Mouse (Mus musculus) heart, embryonic 10.5 days (tissue): Measurements from ENCODE around the gene Hdc. TPM values are rescaled to one million over a fixed set of nuclear protein-coding genes. Genes with fewer than 3 reads are reported as not detected.
A peak's percentile ranks its signal among the peaks of the same experiment; 100 is the strongest.
"Not testable (repeated sequence)": the region's sequence is repeated elsewhere in the genome, so short reads cannot be mapped to it uniquely, and the experiment has no call there.

Source experiments
- DNase-seq: peaks from one replicate; pipeline ENCODE4 v3.0.0-alpha.2; 2017; ENCODE audit warnings: low spot score
- H3K27ac ChIP-seq: fragments of 300-500 bp; sonication (generic); 2 replicates; pipeline ENCODE4 v1.5.1; 2016; ENCODE audit warnings: mild to moderate bottlenecking
- H3K27me3 ChIP-seq: fragments of 300-500 bp; sonication (generic); 2 replicates; pipeline ENCODE4 v1.6.1; 2016; ENCODE audit warnings: mild to moderate bottlenecking; ENCODE audit not compliant: poor library complexity, insufficient read depth, severe bottlenecking
- H3K36me3 ChIP-seq: fragments of 300-500 bp; sonication (generic); 2 replicates; pipeline ENCODE4 v1.6.1; 2016; ENCODE audit warnings: mild to moderate bottlenecking, moderate library complexity
- H3K4me1 ChIP-seq: fragments of 300-500 bp; sonication (generic); 2 replicates; pipeline ENCODE4 v1.6.1; 2016; ENCODE audit warnings: mild to moderate bottlenecking
- H3K4me3 ChIP-seq: fragments of 300-500 bp; sonication (generic); 2 replicates; pipeline ENCODE4 v1.5.1; 2016; ENCODE audit warnings: mild to moderate bottlenecking, moderate library complexity
- H3K9me3 ChIP-seq: fragments of 300-500 bp; sonication (generic); 2 replicates; pipeline ENCODE4 v1.6.1; 2016; ENCODE audit warnings: mild to moderate bottlenecking, moderate library complexity
- WGBS: fragments of 180-500 bp; shearing (Covaris S2); methylation state at CpG from one replicate; pipeline ENCODE4 v1.1.7; 2016; 5-methylcytosine and 5-hydroxymethylcytosine counted together
- polyA plus RNA-seq: library from polyadenylated mRNA; unstranded; fragments of >200 nt; fragmentation: Nextera tagmentation; extraction: Ambion mirVana; gene quantifications from 2 replicates; pipeline ENCODE4 v1.2.1, GENCODE M21; 2016

The Hdc gene
- polyA plus RNA-seq, 1 experiment from 2014 or later: 3.5 TPM

GRCm38 (mm10) chr2:126622455-126622854 lies 3.4 kb upstream of the Hdc start:
- Histone ChIP-seq H3K36me3 (peaks cover 7% of the 10 kb centered on the region; the same call in 1 of the 2 replicates), H3K4me3 (no peak overlapping the region), H3K27me3 (no peaks in the 10 kb centered on the region), H3K9me3 (no peaks in the 10 kb centered on the region), H3K27ac (no peak overlapping the region), H3K4me1 (peaks cover 18% of the 10 kb centered on the region)
- DNase-seq: peak; percentile 35
- 72% methylated on average over 2 of the region's 2 CpGs for WGBS

GRCm38 (mm10) chr2:126618470-126619179 lies 474 bp downstream of the Hdc start:
- Histone ChIP-seq H3K9me3 (no peaks in the 10 kb centered on the region), H3K4me3 (peak overlapping the region; percentile 31; the same call in 1 of the 2 replicates), H3K27me3 (no peaks in the 10 kb centered on the region), H3K36me3 (no peaks in the 10 kb centered on the region), H3K4me1 (peaks cover 21% of the 10 kb centered on the region), H3K27ac (peak overlapping the region; percentile 71)
- WGBS: 13% methylated on average over 8 of the region's 8 CpGs
- DNase-seq: peak; percentile 78

DNA sequence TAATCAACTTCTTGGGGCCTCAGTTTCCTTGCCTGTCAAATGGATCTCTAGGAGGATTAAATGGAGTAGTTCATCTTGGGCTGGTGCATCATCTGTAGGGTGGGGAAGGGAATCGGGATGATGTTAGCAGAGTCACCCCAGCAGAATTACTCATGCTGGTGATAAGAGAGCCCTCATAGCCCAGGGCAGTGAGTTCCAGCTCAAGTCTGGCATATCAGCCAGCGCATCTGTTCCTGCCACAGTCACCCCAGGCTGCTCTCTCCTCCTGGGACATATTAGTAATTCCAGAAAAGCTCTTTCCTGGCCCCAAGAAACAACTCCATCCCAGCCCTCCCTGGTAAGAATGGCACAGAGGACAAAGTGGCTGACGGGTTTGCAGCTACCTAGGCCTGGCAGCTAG lies 3.7 kb downstream of the Hdc start:
- no peak overlapping the region for H3K27ac ChIP-seq
- peaks cover 21% of the 10 kb centered on the region for H3K4me1 ChIP-seq
- no peaks in the 10 kb centered on the region for H3K36me3 ChIP-seq
- H3K9me3 ChIP-seq: no peaks in the 10 kb centered on the region
- 81% methylated on average over 3 of the region's 3 CpGs for WGBS
- H3K4me3 ChIP-seq: no peak overlapping the region
- no peaks in the 10 kb centered on the region for H3K27me3 ChIP-seq
- no peak for DNase-seq

DNA sequence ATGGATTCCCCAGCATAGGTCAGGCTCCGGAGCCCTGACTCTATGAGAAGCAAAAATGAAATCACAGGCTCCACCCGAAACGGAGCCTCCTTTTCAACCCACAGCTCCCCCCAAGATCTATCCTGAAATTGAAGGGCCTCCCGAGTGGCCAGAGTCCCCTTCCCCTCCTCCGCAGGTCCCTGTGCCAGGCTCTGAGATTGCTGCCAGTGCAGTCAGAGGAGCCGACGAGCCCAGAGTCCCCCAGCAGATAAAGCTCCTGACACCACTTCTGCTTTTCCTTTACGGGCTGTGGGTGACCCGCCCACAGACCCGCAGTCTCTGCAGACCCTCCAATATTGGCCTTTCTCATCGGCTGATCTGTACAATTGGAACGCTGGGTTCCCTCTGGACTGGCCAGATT lies 9.5 kb downstream of the Hdc start:
- not testable (repeated sequence) for H3K36me3 ChIP-seq, H3K4me3 ChIP-seq, H3K27me3 ChIP-seq, H3K27ac ChIP-seq, H3K4me1 ChIP-seq, H3K9me3 ChIP-seq, DNase-seq
- WGBS: 47% methylated on average over 12 of the region's 12 CpGs

GRCm38 (mm10) chr2:126607553-126608203 lies 11.4 kb downstream of the Hdc start:
- no peak for DNase-seq
- H3K4me1 ChIP-seq: peaks cover 6% of the 10 kb centered on the region
- 42% methylated on average over 10 of the region's 10 CpGs for WGBS

GRCm38 (mm10) chr2:126606688-126607062 lies 12.4 kb downstream of the Hdc start:
- peaks cover 6% of the 10 kb centered on the region for H3K4me1 ChIP-seq
- 0 out of 2 replicates have a peak, but pooled peaks cover 6% of the 10 kb centered on the region for H3K27me3 ChIP-seq
- no peak for DNase-seq
- H3K27ac ChIP-seq: no peak overlapping the region
- no peaks in the 10 kb centered on the region for H3K36me3 ChIP-seq
- no peak overlapping the region for H3K4me3 ChIP-seq
- H3K9me3 ChIP-seq: no peaks in the 10 kb centered on the region
- 26% methylated on average over 4 of the region's 4 CpGs for WGBS

More at GRCm38 (mm10) chr2:126607553-126608203, 11.4 kb downstream of the Hdc start:
- H3K27ac ChIP-seq: 0 out of 2 replicates have a peak overlapping the region, but pooled peaks have one; percentile 47
- no peaks in the 10 kb centered on the region for H3K9me3 ChIP-seq
- 0 out of 2 replicates have a peak, but pooled peaks cover 6% of the 10 kb centered on the region for H3K27me3 ChIP-seq
- no peak overlapping the region for H3K4me3 ChIP-seq
- no peaks in the 10 kb centered on the region for H3K36me3 ChIP-seq

DNA sequence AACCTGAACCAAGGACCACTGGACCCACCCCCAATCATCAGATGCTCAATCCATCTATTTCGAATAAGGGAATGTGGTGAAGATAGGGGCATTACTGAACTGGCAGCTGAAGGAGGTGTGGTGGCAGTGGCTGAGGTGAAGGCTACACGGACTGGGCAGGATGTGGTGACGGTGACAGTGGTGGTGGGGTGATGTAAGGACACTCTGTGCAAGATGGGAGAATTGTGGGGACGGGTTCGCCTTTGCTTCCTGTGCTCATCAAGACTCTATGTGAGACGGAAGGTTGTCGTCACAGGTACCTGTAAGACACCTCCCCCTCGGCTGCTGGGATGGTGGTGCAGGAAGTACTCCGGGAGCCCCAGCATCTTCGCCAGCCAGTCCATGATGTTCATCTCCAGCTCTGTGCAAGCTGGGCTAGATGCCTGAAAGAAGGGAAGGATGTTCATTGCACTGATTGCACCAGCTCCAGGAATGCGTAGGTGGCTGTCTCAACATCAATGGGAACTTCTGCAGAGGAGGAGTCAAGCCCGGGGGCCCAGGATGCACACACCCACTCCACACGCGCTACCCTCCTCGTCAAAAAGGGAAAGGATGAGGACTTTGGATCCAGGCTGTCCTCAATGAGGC lies 12.9 kb downstream of the Hdc start:
- H3K4me1 ChIP-seq: peaks cover 6% of the 10 kb centered on the region
- 70% methylated on average over 15 of the region's 15 CpGs for WGBS
- no peaks in the 10 kb centered on the region for H3K36me3 ChIP-seq
- 0 out of 2 replicates have a peak, but pooled peaks cover 6% of the 10 kb centered on the region for H3K27me3 ChIP-seq
- no peaks in the 10 kb centered on the region for H3K9me3 ChIP-seq
- H3K4me3 ChIP-seq: no peak overlapping the region
- no peak overlapping the region for H3K27ac ChIP-seq
- no peak for DNase-seq

- 83% methylated on average over 14 of the region's 14 CpGs for WGBS
- Histone ChIP-seq H3K27ac (no peak overlapping the region), H3K36me3 (no peaks in the 10 kb centered on the region), H3K4me1 (peaks cover 5% of the 10 kb centered on the region; the same call in 1 of the 2 replicates), H3K9me3 (no peaks in the 10 kb centered on the region), H3K27me3 (peaks cover 6% of the 10 kb centered on the region; the same call in 1 of the 2 replicates), H3K4me3 (no peak overlapping the region)
- no peak for DNase-seq
Observed at GRCm38 (mm10) chr2:126601918-126602600, 17.0 kb downstream of the Hdc start.

- H3K9me3 ChIP-seq: no peaks in the 10 kb centered on the region
- H3K27me3 ChIP-seq: no peaks in the 10 kb centered on the region; the same call in 1 of the 2 replicates
- H3K4me3 ChIP-seq: no peak overlapping the region
- 82% methylated on average over 14 of the region's 14 CpGs for WGBS
- 0 out of 2 replicates have a peak, but pooled peaks cover 5% of the 10 kb centered on the region for H3K4me1 ChIP-seq
- DNase-seq: no peak
- no peaks in the 10 kb centered on the region for H3K36me3 ChIP-seq
- H3K27ac ChIP-seq: no peak overlapping the region
Observed at GRCm38 (mm10) chr2:126600533-126600932, 18.6 kb downstream of the Hdc start.

DNA sequence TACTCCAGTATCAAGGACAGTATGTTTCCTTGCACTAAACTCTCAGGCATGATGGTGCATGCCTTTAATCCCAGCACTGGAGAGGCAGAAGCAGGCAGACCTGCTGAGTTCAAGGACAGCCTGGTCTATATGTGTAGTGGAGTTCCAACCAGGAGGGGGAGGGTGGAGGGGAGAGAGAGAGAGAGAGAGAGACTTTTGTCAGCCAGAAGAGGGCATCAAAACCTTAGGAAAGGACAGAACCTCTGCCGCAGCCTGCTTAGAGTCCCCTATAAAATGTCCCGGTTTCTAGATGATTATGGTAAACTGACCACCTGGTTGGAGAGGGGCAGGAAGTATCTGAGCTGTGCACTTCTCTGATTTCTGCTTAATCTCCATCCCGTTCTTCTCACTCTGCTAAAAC lies 20.1 kb downstream of the Hdc start:
- Histone ChIP-seq H3K4me3 (no peak overlapping the region), H3K27me3 (no peaks in the 10 kb centered on the region; the same call in 1 of the 2 replicates), H3K36me3 (no peaks in the 10 kb centered on the region), H3K27ac (no peak overlapping the region), H3K9me3 (no peaks in the 10 kb centered on the region), H3K4me1 (peaks cover 5% of the 10 kb centered on the region; the same call in 1 of the 2 replicates)
- no peak for DNase-seq
- 7% methylated on average over 3 of the region's 3 CpGs for WGBS

GRCm38 (mm10) chr2:126598359-126598758 lies 20.7 kb downstream of the Hdc start:
- Histone ChIP-seq H3K4me3 (no peak overlapping the region), H3K9me3 (no peaks in the 10 kb centered on the region), H3K27ac (no peak overlapping the region), H3K27me3 (no peaks in the 10 kb centered on the region; the same call in 1 of the 2 replicates), H3K36me3 (no peaks in the 10 kb centered on the region), H3K4me1 (peaks cover 5% of the 10 kb centered on the region; the same call in 1 of the 2 replicates)
- no peak for DNase-seq
- 62% methylated on average over 2 of the region's 2 CpGs for WGBS
